Comparison of ENCODE assay signal across 16 mouse cellular contexts in genomic region chr7:81772786-81773539, GRCm38 (mm10). TPM values are rescaled to one million over a fixed set of nuclear protein-coding genes. Genes with fewer than 3 reads are reported as not detected.
DNase-seq lines count a peak whose midpoint lies in the region; ATAC-seq and TF ChIP-seq lines count a peak whose summit lies in the region.
"Had no signal": no experiment of that assay in that cellular context is flagged by ENCODE, and none has a peak within 500 bp of the region (broad histone marks: within the 10 kb centered on the region; RNA-seq: fewer than 3 reads in every experiment).

No protein-coding gene starts in this region.

- peak; percentile 22; the same call in 1 of the 2 replicates for ATAC-seq in G1E (ENCODE audit: extremely low read depth, insufficient number of reproducible peaks, low FRiP score, poor library complexity, severe bottlenecking)
- peak; percentile 71 for ATAC-seq in intestine, embryonic 15.5 days
- ATAC-seq in CD4-positive, CD25-positive, alpha-beta regulatory T cell, adult 4 months: no peak
- ATAC-seq: lung, postnatal 0 days had no signal

- TF ChIP-seq EP300 in heart, adult 2 months (IDR thresholded peaks at IDR 0.05; ENCODE audit: insufficient read depth, low read depth, low read length): no peak

- no peak overlapping the region for H3K4me3 ChIP-seq in heart, adult 2 months
- H3K4me3 ChIP-seq in G1E (ENCODE audit: low read depth, low read length): no peak overlapping the region; the same call in 1 of the 2 replicates
- H3K4me3 ChIP-seq in intestine, embryonic 15.5 days (replicated peaks): no peak overlapping the region
- H3K4me3 ChIP-seq: embryonic facial prominence, embryonic 15.5 days; forebrain, embryonic 12.5 days; liver, embryonic 13.5 days; neural tube, embryonic 13.5 days had no signal

- TF ChIP-seq POLR2A in heart, adult 2 months (IDR thresholded peaks at IDR 0.05; ENCODE audit: insufficient read depth, low read depth, low read length): no peak

- no peaks in the 10 kb centered on the region for H3K36me3 ChIP-seq in heart, adult 2 months (ENCODE audit: control insufficient read depth, insufficient read depth, low read length)
- H3K36me3 ChIP-seq in G1E (replicated peaks): peaks cover 55% of the 10 kb centered on the region
- H3K36me3 ChIP-seq in intestine, embryonic 15.5 days: no peaks in the 10 kb centered on the region
- H3K36me3 ChIP-seq: embryonic facial prominence, embryonic 15.5 days had no signal

- peaks cover 3% of the 10 kb centered on the region; the same call in 1 of the 2 replicates for H3K79me2 ChIP-seq in heart, adult 2 months (replicated peaks; ENCODE audit: control insufficient read depth, insufficient read depth, low read length)

- no peak for TF ChIP-seq CTCF in heart, adult 2 months (IDR thresholded peaks at IDR 0.05)
- TF ChIP-seq CTCF in G1E (IDR thresholded peaks at IDR 0.05; ENCODE audit: low read depth, low read length): no peak

- no peak overlapping the region for H3K9ac ChIP-seq in heart, adult 2 months (ENCODE audit: low read depth, low read length)
- no peak overlapping the region for H3K9ac ChIP-seq in intestine, embryonic 15.5 days
- H3K9ac ChIP-seq: embryonic facial prominence, embryonic 15.5 days; forebrain, embryonic 12.5 days; liver, embryonic 13.5 days; neural tube, embryonic 13.5 days had no signal

- no peak overlapping the region for H3K4me2 ChIP-seq in intestine, embryonic 15.5 days (replicated peaks)
- H3K4me2 ChIP-seq: embryonic facial prominence, embryonic 15.5 days; forebrain, embryonic 12.5 days; liver, embryonic 13.5 days; neural tube, embryonic 13.5 days had no signal

- no peaks in the 10 kb centered on the region for H3K4me1 ChIP-seq in heart, adult 2 months (ENCODE audit: control insufficient read depth, insufficient read depth, low read length)
- peaks cover 23% of the 10 kb centered on the region for H3K4me1 ChIP-seq in G1E (ENCODE audit: insufficient read depth, low read depth, low read length)
- H3K4me1 ChIP-seq in intestine, embryonic 15.5 days (replicated peaks): no peaks in the 10 kb centered on the region; the same call in 1 of the 2 replicates
- H3K4me1 ChIP-seq: forebrain, embryonic 12.5 days; neural tube, embryonic 13.5 days had no signal

- H3K27me3 ChIP-seq in heart, adult 2 months (ENCODE audit: control insufficient read depth, insufficient read depth, low read length): no peaks in the 10 kb centered on the region
- H3K27me3 ChIP-seq in G1E (ENCODE audit: insufficient read depth, low read length): no peaks in the 10 kb centered on the region
- H3K27me3 ChIP-seq in intestine, embryonic 15.5 days (replicated peaks): no peaks in the 10 kb centered on the region
- H3K27me3 ChIP-seq: embryonic facial prominence, embryonic 15.5 days; forebrain, embryonic 12.5 days; liver, embryonic 13.5 days; neural tube, embryonic 13.5 days had no signal

- H3K9me3 ChIP-seq in G1E (replicated peaks): no peaks in the 10 kb centered on the region
- H3K9me3 ChIP-seq in intestine, embryonic 15.5 days: no peaks in the 10 kb centered on the region
- H3K9me3 ChIP-seq: embryonic facial prominence, embryonic 15.5 days; forebrain, embryonic 12.5 days; liver, embryonic 13.5 days; neural tube, embryonic 13.5 days had no signal

- peak; percentile 12 to 18 for DNase-seq in heart, postnatal 14 days
- DNase-seq in heart, adult 2 months: no peak
- DNase-seq in G1E (ENCODE audit: low spot score): peak; percentile 66
- DNase-seq in MN1 (ENCODE audit: low spot score): peak; percentile 48
- DNase-seq in gastrocnemius, postnatal 10 days: no peak
- no peak for DNase-seq in embryo, embryonic 10 days (ENCODE audit: low spot score)
- DNase-seq: kidney, postnatal 10 days; left cerebral cortex, postnatal 4 days; liver, embryonic 13.5 days; retina, postnatal 1 day had no signal

- 51% methylated on average over 10 of the region's 10 CpGs for WGBS in heart, adult 2 months
- WGBS in intestine, embryonic 15.5 days: 75% methylated on average over 10 of the region's 10 CpGs

- intact Hi-C loops in heart, postnatal 14 days (cut with DNase I): no loop called here
- intact Hi-C loops in heart, adult 2 months (cut with DNase I): no loop called here

- no peak overlapping the region for H3K27ac ChIP-seq in heart, adult 2 months
- no peak overlapping the region for H3K27ac ChIP-seq in intestine, embryonic 15.5 days
- H3K27ac ChIP-seq: embryonic facial prominence, embryonic 15.5 days; forebrain, embryonic 12.5 days; liver, embryonic 13.5 days; neural tube, embryonic 13.5 days had no signal

RNA-seq across cellular contexts. Expression of gene Ramac, which starts 10.2 kb away (rescaled TPM):
- total RNA-seq in heart, postnatal 14 days (2021): 10 to 100 TPM; 28.8 to 30.3 TPM
- total RNA-seq in heart, adult 2 months (2021): 10 to 100 TPM; 25.3 to 28.2 TPM
- 10.4 and 16.4 TPM in 2 replicates for polyA plus RNA-seq in heart, adult 2 months (2012; rRNA removed)
- total RNA-seq in G1E (2014; fragmentation: Nextera tagmentation): 41.5 and 47.5 TPM in 2 replicates
- 99.7 and 111 TPM in 2 replicates for total RNA-seq in G1E (2017)
- 19.8 and 29.4 TPM in 2 replicates for polyA plus RNA-seq in G1E (2012)
- 132 and 147 TPM in 2 replicates for polyA plus RNA-seq in intestine, embryonic 15.5 days (2015; fragmentation: Nextera tagmentation; extraction: Ambion mirVana)
- polyA plus RNA-seq in CD4-positive, CD25-positive, alpha-beta regulatory T cell, adult 4 months (2017; shearing (Covaris generic)): 100 to 1,000 TPM; 154 to 162 TPM
- total RNA-seq in gastrocnemius, postnatal 10 days (2021): 10 to 100 TPM; 26.7 to 27.9 TPM

RNA-seq across cellular contexts. Expression of gene 3110040N11Rik, which starts 16.3 kb away (rescaled TPM):
- 10 to 100 TPM; 22.5 to 23.1 TPM for total RNA-seq in heart, postnatal 14 days (2021)
- total RNA-seq in heart, adult 2 months (2021): 10 to 100 TPM; 22.4 to 26.0 TPM
- polyA plus RNA-seq in heart, adult 2 months (2012; rRNA removed): 25.4 and 27.9 TPM in 2 replicates
- 27.5 and 37.4 TPM in 2 replicates for total RNA-seq in G1E (2014; fragmentation: Nextera tagmentation)
- total RNA-seq in G1E (2017): 61.7 and 71.2 TPM in 2 replicates
- 20.8 and 23.6 TPM in 2 replicates for polyA plus RNA-seq in G1E (2012)
- 47.2 and 52.1 TPM in 2 replicates for polyA plus RNA-seq in intestine, embryonic 15.5 days (2015; fragmentation: Nextera tagmentation; extraction: Ambion mirVana)
- polyA plus RNA-seq in CD4-positive, CD25-positive, alpha-beta regulatory T cell, adult 4 months (2017; shearing (Covaris generic)): 10 to 100 TPM; 63.4 to 65.7 TPM
- total RNA-seq in gastrocnemius, postnatal 10 days (2021): 10 to 100 TPM; 23.6 to 24.5 TPM

RNA-seq across cellular contexts. Expression of gene Btbd1, which starts 56.3 kb away (rescaled TPM):
- total RNA-seq in heart, postnatal 14 days (2021): 100 to 1,000 TPM; 135 TPM
- 100 to 1,000 TPM; 128 to 146 TPM for total RNA-seq in heart, adult 2 months (2021)
- 50.6 and 118 TPM in 2 replicates for polyA plus RNA-seq in heart, adult 2 months (2012; rRNA removed)
- total RNA-seq in G1E (2014; fragmentation: Nextera tagmentation) (74.6 and 91.0 TPM in 2 replicates), G1E (2017) (91.8 and 102 TPM in 2 replicates)
- polyA plus RNA-seq in G1E (2012): 9.2 and 10.7 TPM in 2 replicates
- polyA plus RNA-seq in intestine, embryonic 15.5 days (2015; fragmentation: Nextera tagmentation; extraction: Ambion mirVana): 57.4 and 60.0 TPM in 2 replicates
- polyA plus RNA-seq in CD4-positive, CD25-positive, alpha-beta regulatory T cell, adult 4 months (2017; shearing (Covaris generic)): 10 to 100 TPM; 16.3 to 19.1 TPM
- total RNA-seq in gastrocnemius, postnatal 10 days (2021): 100 to 1,000 TPM; 214 to 229 TPM

Comparison
In these comparisons a context has a peak if more than half of its experiments do, and no peak if none do; other contexts are left out.
1. DNase-seq: peak in heart, postnatal 14 days (2 of 2), G1E (single experiment) and MN1 (single experiment); none in heart, adult 2 months (0 of 2), gastrocnemius, postnatal 10 days (single experiment) and embryo, embryonic 10 days (single experiment).